In the genomic region with DNA sequence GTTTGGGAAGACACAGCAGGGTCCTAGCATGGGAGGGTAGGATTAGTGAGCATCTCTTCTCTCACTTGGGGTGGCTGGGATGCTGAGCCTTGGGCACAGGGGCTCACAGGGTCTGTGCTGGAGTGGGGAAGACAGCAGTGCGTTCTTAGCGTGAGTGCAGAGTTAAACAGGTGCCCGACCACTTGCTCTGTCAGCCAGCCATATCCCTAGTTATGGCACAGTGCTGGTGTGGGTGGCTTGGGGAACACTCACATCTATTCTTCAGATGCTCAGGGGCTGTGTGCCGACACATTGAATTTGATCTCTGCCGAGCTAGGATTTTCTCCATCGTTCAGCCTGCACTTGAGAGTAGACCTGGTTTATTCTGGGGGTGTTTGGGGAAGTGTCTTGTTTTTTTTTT, we compare ENCODE assay signal across 32 mouse cellular contexts.
DNase-seq lines count a peak whose midpoint lies in the region; ATAC-seq and TF ChIP-seq lines count a peak whose summit lies in the region.
"Had no signal": no experiment of that assay in that cellular context is flagged by ENCODE, and none has a peak within 500 bp of the region (broad histone marks: within the 10 kb centered on the region; RNA-seq: fewer than 3 reads in every experiment).

No protein-coding gene starts in this region.

- no peak overlapping the region for H3K4me3 ChIP-seq in gastrocnemius, adult 2 months
- no peak overlapping the region for H3K4me3 ChIP-seq in heart, embryonic 15.5 days
- H3K4me3 ChIP-seq in limb, embryonic 12.5 days (replicated peaks): no peak overlapping the region
- H3K4me3 ChIP-seq in limb, embryonic 10.5 days: no peak overlapping the region
- no peak overlapping the region for H3K4me3 ChIP-seq in myocyte
- H3K4me3 ChIP-seq: embryonic facial prominence, embryonic 12.5 days; forebrain, embryonic 10.5 days; hindbrain, embryonic 10.5 days; limb, embryonic 13.5 days; liver, embryonic 12.5 days; midbrain, embryonic 12.5 days; neural tube, embryonic 15.5 days had no signal

- no peak for TF ChIP-seq POLR2A in myocyte (IDR thresholded peaks at IDR 0.05; ENCODE audit: insufficient read length, low read depth)

- H3K4me1 ChIP-seq in heart, embryonic 15.5 days (replicated peaks): peaks cover 72% of the 10 kb centered on the region
- peaks cover 59% of the 10 kb centered on the region for H3K4me1 ChIP-seq in limb, embryonic 12.5 days (replicated peaks)
- H3K4me1 ChIP-seq in limb, embryonic 10.5 days: peaks cover 58% of the 10 kb centered on the region
- H3K4me1 ChIP-seq: liver, embryonic 12.5 days had no signal

- H3K9me3 ChIP-seq in heart, embryonic 15.5 days (replicated peaks): no peaks in the 10 kb centered on the region
- no peaks in the 10 kb centered on the region for H3K9me3 ChIP-seq in limb, embryonic 12.5 days
- H3K9me3 ChIP-seq in limb, embryonic 10.5 days (replicated peaks): no peaks in the 10 kb centered on the region
- H3K9me3 ChIP-seq: embryonic facial prominence, embryonic 12.5 days; forebrain, embryonic 10.5 days; hindbrain, embryonic 10.5 days; limb, embryonic 13.5 days; liver, embryonic 12.5 days; midbrain, embryonic 12.5 days; neural tube, embryonic 15.5 days had no signal

- H3K79me2 ChIP-seq in myocyte (ENCODE audit: control insufficient read depth, insufficient read depth): peaks cover 95% of the 10 kb centered on the region

- no peaks in the 10 kb centered on the region for H3K36me3 ChIP-seq in heart, embryonic 15.5 days
- H3K36me3 ChIP-seq in limb, embryonic 12.5 days: no peaks in the 10 kb centered on the region
- H3K36me3 ChIP-seq in limb, embryonic 10.5 days: no peaks in the 10 kb centered on the region
- no peaks in the 10 kb centered on the region for H3K36me3 ChIP-seq in myocyte (ENCODE audit: control insufficient read depth, insufficient read depth)
- H3K36me3 ChIP-seq: embryonic facial prominence, embryonic 12.5 days; forebrain, embryonic 10.5 days; hindbrain, embryonic 10.5 days; limb, embryonic 13.5 days; liver, embryonic 12.5 days; midbrain, embryonic 12.5 days; neural tube, embryonic 15.5 days had no signal

- H3ac ChIP-seq in myocyte (ENCODE audit: control insufficient read depth, insufficient read length): no peak overlapping the region

- no peak overlapping the region for H3K9ac ChIP-seq in heart, embryonic 15.5 days
- no peak overlapping the region for H3K9ac ChIP-seq in limb, embryonic 12.5 days (replicated peaks)
- H3K9ac ChIP-seq: embryonic facial prominence, embryonic 12.5 days; limb, embryonic 13.5 days; liver, embryonic 12.5 days; liver, postnatal 0 days; midbrain, embryonic 12.5 days; neural tube, embryonic 15.5 days had no signal

- no peak for ATAC-seq in heart, embryonic 15.5 days (replicated peaks; ENCODE audit: insufficient number of reproducible peaks, insufficient read depth, low FRiP score, low read depth)
- ATAC-seq in limb, embryonic 12.5 days (ENCODE audit: insufficient number of reproducible peaks, insufficient read depth, low FRiP score, low TSS enrichment, low read depth): 0 out of 2 replicates have a peak, but pooled peaks have one; percentile 7
- ATAC-seq: forebrain, embryonic 16.5 days; hindbrain, embryonic 16.5 days; liver, embryonic 12.5 days; liver, postnatal 0 days; Patski had no signal

- intact Hi-C loops in gastrocnemius, adult 2 months (cut with DNase I): loop anchor here (5.0 kb wide), 1 partner anchor 96 kb away; no protein-coding TSS in a partner anchor

- H3K27me3 ChIP-seq in heart, embryonic 15.5 days: no peaks in the 10 kb centered on the region
- no peaks in the 10 kb centered on the region for H3K27me3 ChIP-seq in limb, embryonic 12.5 days
- H3K27me3 ChIP-seq in limb, embryonic 10.5 days (ENCODE audit: low read depth, poor library complexity, severe bottlenecking): no peaks in the 10 kb centered on the region
- no peaks in the 10 kb centered on the region for H3K27me3 ChIP-seq in myocyte (ENCODE audit: control insufficient read depth, insufficient read depth, insufficient read length)
- H3K27me3 ChIP-seq: embryonic facial prominence, embryonic 12.5 days; limb, embryonic 13.5 days; liver, embryonic 12.5 days; midbrain, embryonic 12.5 days; neural tube, embryonic 15.5 days; Patski had no signal

- no peak for TF ChIP-seq CTCF in gastrocnemius, adult 2 months (IDR thresholded peaks at IDR 0.05)

- 71% methylated on average over 6 of the region's 6 CpGs for WGBS in heart, embryonic 15.5 days
- WGBS in limb, embryonic 12.5 days: 74% methylated on average over 6 of the region's 6 CpGs
- WGBS in limb, embryonic 10.5 days: 83% methylated on average over 6 of the region's 6 CpGs

- no peak for DNase-seq in gastrocnemius, adult 2 months
- no peak for DNase-seq in gastrocnemius, postnatal 10 days
- DNase-seq in heart, adult 8-10 months (ENCODE audit: low spot score): no peak
- DNase-seq in limb, embryonic 10.5 days (ENCODE audit: low spot score): no peak
- no peak for DNase-seq in retina, embryonic 14.5 days (ENCODE audit: low spot score)
- DNase-seq: adrenal gland, postnatal 10 days; cerebellum, adult 11 months; cerebellum, adult 9-10 months; cerebellum, postnatal 36 days; gastrocnemius, postnatal 14 days; kidney, adult 18-20 months; kidney, postnatal 4 days; liver, postnatal 0 days; lung, postnatal 36 days; right cerebral cortex, adult 18-20 months; spleen, adult 18-20 months; thymus, adult 18-20 months; thymus, postnatal 25 days had no signal

- H3K27ac ChIP-seq in gastrocnemius, adult 2 months: peak overlapping the region; percentile 51
- 0 out of 2 replicates have a peak overlapping the region, but pooled peaks have one; percentile 1 for H3K27ac ChIP-seq in heart, embryonic 15.5 days
- no peak overlapping the region for H3K27ac ChIP-seq in limb, embryonic 12.5 days
- no peak overlapping the region for H3K27ac ChIP-seq in limb, embryonic 10.5 days
- H3K27ac ChIP-seq: embryonic facial prominence, embryonic 12.5 days; forebrain, embryonic 10.5 days; kidney, postnatal 0 days; liver, embryonic 12.5 days; midbrain, embryonic 12.5 days; neural tube, embryonic 15.5 days had no signal

- no peak overlapping the region for H3K4me2 ChIP-seq in heart, embryonic 15.5 days
- H3K4me2 ChIP-seq in limb, embryonic 12.5 days: no peak overlapping the region
- H3K4me2 ChIP-seq in myocyte (ENCODE audit: low read depth): no peak overlapping the region
- H3K4me2 ChIP-seq: embryonic facial prominence, embryonic 12.5 days; limb, embryonic 13.5 days; liver, embryonic 12.5 days; midbrain, embryonic 12.5 days; neural tube, embryonic 15.5 days had no signal

TF ChIP-seq in myocyte, 11 proteins besides CTCF, POLR2A, EP300 and RAD21:
- TF ChIP-seq TCF3 (IDR thresholded peaks at IDR 0.05; ENCODE audit: insufficient read length, low read depth) (no peak), MYOG (IDR thresholded peaks at IDR 0.05; ENCODE audit: control insufficient read depth in 1 of 3, insufficient read depth in 1 of 3, insufficient read length in 2 of 3, low read depth in 2 of 3) (peak in 1 of 3 experiments; percentile 40), MYOD1 (IDR thresholded peaks at IDR 0.05; ENCODE audit: control insufficient read depth in 1 of 3, insufficient read length in 2 of 3, low read depth in 2 of 3) (peak in 2 of 3 experiments; percentile 21 to 80)

Comparison
In these comparisons a context has a peak if more than half of its experiments do, and no peak if none do; other contexts are left out.
1. H3K27ac ChIP-seq: peak in gastrocnemius, adult 2 months (single experiment) and heart, embryonic 15.5 days (single experiment); none in limb, embryonic 12.5 days (single experiment) and limb, embryonic 10.5 days (single experiment).